In the genomic region with DNA sequence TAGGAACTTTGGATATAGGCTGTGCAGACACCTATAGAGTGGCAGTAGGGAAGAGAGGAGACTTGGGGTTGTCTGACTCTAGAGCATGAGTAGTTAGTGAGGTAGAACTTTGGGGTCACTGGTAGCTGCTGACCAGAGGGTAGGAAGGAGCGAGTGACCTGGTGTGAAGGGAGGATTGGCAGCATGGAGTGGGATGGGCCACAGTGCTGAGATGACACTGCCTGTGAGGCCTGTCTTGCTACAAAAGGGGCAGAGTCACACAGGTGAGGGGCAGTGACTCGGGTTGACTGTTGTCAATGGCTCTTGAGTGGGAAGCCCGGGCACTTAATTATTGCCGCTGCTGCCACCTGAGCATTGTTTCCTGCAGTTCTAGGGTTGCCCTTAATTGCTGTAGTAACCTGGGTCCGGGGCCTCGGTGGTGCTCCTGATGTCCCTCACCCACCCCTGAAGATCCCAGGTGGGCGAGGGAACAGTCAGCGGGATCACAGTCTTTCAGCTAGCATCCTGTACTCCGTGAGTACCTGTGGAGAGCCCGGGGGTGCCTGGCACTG, we compare ENCODE assay signal across 8 mouse cellular contexts. TPM values are rescaled to one million over a fixed set of nuclear protein-coding genes. Genes with fewer than 3 reads are reported as not detected.
DNase-seq lines count a peak whose midpoint lies in the region; ATAC-seq and TF ChIP-seq lines count a peak whose summit lies in the region.

No protein-coding gene starts in this region.

- H3K4me3 ChIP-seq in heart, embryonic 12.5 days: peak overlapping the region; percentile 90
- H3K4me3 ChIP-seq in MEL (ENCODE audit: control insufficient read depth in 1 of 2, insufficient read depth in 1 of 2, low read depth in 2 of 2, low read length in 2 of 2): peak overlapping the region; percentile 97 to 98
- H3K4me3 ChIP-seq in hindbrain, embryonic 10.5 days: peak overlapping the region; percentile 89
- peak overlapping the region; percentile 78 for H3K4me3 ChIP-seq in midbrain, embryonic 11.5 days (ENCODE audit: low read depth, low read length)

- no peak overlapping the region for H3K27ac ChIP-seq in heart, embryonic 12.5 days (ENCODE audit: poor library complexity, severe bottlenecking)
- H3K27ac ChIP-seq in MEL (ENCODE audit: control insufficient read depth, low read depth, low read length): no peak overlapping the region
- H3K27ac ChIP-seq in hindbrain, embryonic 10.5 days: peak overlapping the region; percentile 97; the same call in 1 of the 2 replicates
- no peak overlapping the region for H3K27ac ChIP-seq in midbrain, embryonic 11.5 days (ENCODE audit: low read depth, low read length)

- peak overlapping the region; percentile 93 for H3K9ac ChIP-seq in heart, embryonic 12.5 days
- H3K9ac ChIP-seq in MEL (ENCODE audit: control insufficient read depth, low read depth, low read length, poor library complexity, severe bottlenecking): peak overlapping the region; percentile 95
- H3K9ac ChIP-seq in midbrain, embryonic 11.5 days (ENCODE audit: low read length): peak overlapping the region; percentile 91

- DNase-seq in heart, postnatal 14 days: no peak
- no peak for DNase-seq in MEL (ENCODE audit: low read depth, low spot score)
- DNase-seq in hindbrain, embryonic 10.5 days (ENCODE audit: low spot score): no peak
- DNase-seq in midbrain, embryonic 11.5 days (ENCODE audit: low spot score, missing footprints): no peak
- DNase-seq in retina, embryonic 14.5 days (ENCODE audit: low spot score): no peak
- DNase-seq in kidney, adult 18-20 months: no peak
- DNase-seq in frontal cortex, adult 2 months (ENCODE audit: extremely low spot score in 1 of 2, low spot score in 1 of 2): no peak

- no peak for TF ChIP-seq EP300 in MEL (IDR thresholded peaks at IDR 0.05; ENCODE audit: low read depth in 1 of 2, low read length in 2 of 2)

- H3K4me2 ChIP-seq in heart, embryonic 12.5 days: peak overlapping the region; percentile 99
- H3K4me2 ChIP-seq in midbrain, embryonic 11.5 days: peak overlapping the region; percentile 87

- TF ChIP-seq POLR2A in MEL (IDR thresholded peaks at IDR 0.05; ENCODE audit: control insufficient read depth in 1 of 2, insufficient read depth in 1 of 2, low read depth in 1 of 2, low read length in 2 of 2, poor library complexity in 1 of 2): no peak

- peaks cover 45% of the 10 kb centered on the region for H3K4me1 ChIP-seq in heart, embryonic 12.5 days (replicated peaks)
- peaks cover 4 to 24% of the 10 kb centered on the region in 2 experiments for H3K4me1 ChIP-seq in MEL (ENCODE audit: control insufficient read depth in 1 of 2, insufficient read depth in 2 of 2, low read length in 2 of 2)
- peaks cover 60% of the 10 kb centered on the region for H3K4me1 ChIP-seq in hindbrain, embryonic 10.5 days (replicated peaks)
- H3K4me1 ChIP-seq in midbrain, embryonic 11.5 days (ENCODE audit: control insufficient read depth, insufficient read depth, low read length): peaks cover 24% of the 10 kb centered on the region

- H3K36me3 ChIP-seq in heart, embryonic 12.5 days: peaks cover 24% of the 10 kb centered on the region
- peaks cover 0 to 19% of the 10 kb centered on the region in 2 experiments; a peak in 2 of 4 replicates for H3K36me3 ChIP-seq in MEL (ENCODE audit: control insufficient read depth in 1 of 2, insufficient read depth in 2 of 2, low read length in 2 of 2)
- H3K36me3 ChIP-seq in hindbrain, embryonic 10.5 days: peaks cover 31% of the 10 kb centered on the region
- H3K36me3 ChIP-seq in midbrain, embryonic 11.5 days (ENCODE audit: control insufficient read depth, insufficient read depth, low read length): peaks cover 8% of the 10 kb centered on the region; the same call in 1 of the 2 replicates

- no peak for TF ChIP-seq RAD21 in MEL (IDR thresholded peaks at IDR 0.05; ENCODE audit: low read depth, low read length)

- no peaks in the 10 kb centered on the region for H3K9me3 ChIP-seq in heart, embryonic 12.5 days (replicated peaks)
- H3K9me3 ChIP-seq in MEL (replicated peaks; ENCODE audit: insufficient read depth, low read length): no peaks in the 10 kb centered on the region
- H3K9me3 ChIP-seq in hindbrain, embryonic 10.5 days: no peaks in the 10 kb centered on the region
- H3K9me3 ChIP-seq in midbrain, embryonic 11.5 days (ENCODE audit: control insufficient read depth, low read length): no peaks in the 10 kb centered on the region

- TF ChIP-seq CTCF in MEL (IDR thresholded peaks at IDR 0.05 in 2 of 3, conservative IDR thresholded peaks at IDR 0.05 in 1 of 3; ENCODE audit: control insufficient read depth in 1 of 3, insufficient read depth in 1 of 3, low read depth in 2 of 3, low read length in 3 of 3, poor library complexity in 1 of 3, severe bottlenecking in 1 of 3): no peak

- peaks cover 3% of the 10 kb centered on the region; the same call in 1 of the 2 replicates for H3K27me3 ChIP-seq in heart, embryonic 12.5 days (replicated peaks)
- H3K27me3 ChIP-seq in MEL (ENCODE audit: control insufficient read depth in 1 of 2, insufficient read depth in 2 of 2, low read length in 2 of 2): no peaks in the 10 kb centered on the region
- H3K27me3 ChIP-seq in hindbrain, embryonic 10.5 days (ENCODE audit: insufficient read depth, poor library complexity, severe bottlenecking): peaks cover 2% of the 10 kb centered on the region
- H3K27me3 ChIP-seq in midbrain, embryonic 11.5 days (ENCODE audit: control insufficient read depth, insufficient read depth, low read length): no peaks in the 10 kb centered on the region

- 77% methylated on average over 10 of the region's 10 CpGs for WGBS in heart, embryonic 12.5 days
- 89% methylated on average over 10 of the region's 10 CpGs for WGBS in hindbrain, embryonic 10.5 days
- WGBS in midbrain, embryonic 11.5 days: 91% methylated on average over 10 of the region's 10 CpGs

- intact Hi-C loops in heart, postnatal 14 days (cut with DNase I): no loop called here

- peaks cover 23% of the 10 kb centered on the region for H3K79me2 ChIP-seq in MEL (ENCODE audit: control insufficient read depth, insufficient read depth, low read length, poor library complexity)

- ATAC-seq in heart, embryonic 12.5 days (ENCODE audit: insufficient number of reproducible peaks, low FRiP score): no peak
- ATAC-seq in midbrain, embryonic 11.5 days (ENCODE audit: low FRiP score): no peak

TF ChIP-seq in MEL, 35 proteins besides CTCF, POLR2A, EP300 and RAD21 (continues in another document):
- TF ChIP-seq POLR2AphosphoS5 (IDR thresholded peaks at IDR 0.05; ENCODE audit: borderline replicate concordance, low read depth, low read length): no peak
- TF ChIP-seq MYB (IDR thresholded peaks at IDR 0.05; ENCODE audit: low read depth, low read length): no peak

RNA-seq across cellular contexts. Expression of a gene that starts 1.5 kb away (rescaled TPM):
- polyA plus RNA-seq in heart, embryonic 12.5 days (2016; fragmentation: Nextera tagmentation; extraction: Ambion mirVana): 1,577 and 1,597 TPM in 2 replicates
- total RNA-seq in heart, postnatal 14 days (2021): 100 to 1,000 TPM; 893 to 962 TPM
- total RNA-seq in MEL (2012; rRNA removed): 983 and 1,061 TPM in 2 replicates
- polyA plus RNA-seq in MEL (2012; ENCODE audit: insufficient read depth in 1 of 2, insufficient read length in 2 of 2, low read depth in 1 of 2, low replicate concordance in 2 of 2, missing spikeins in 1 of 2): 1,000 to 10,000 TPM in 1 of 2 experiments, not detected in 1; 1,528 TPM
- 2,287 and 2,328 TPM in 2 replicates for polyA plus RNA-seq in hindbrain, embryonic 10.5 days (2016; fragmentation: Nextera tagmentation; extraction: Ambion mirVana)
- 1,723 and 1,824 TPM in 2 replicates for polyA plus RNA-seq in midbrain, embryonic 11.5 days (2014; fragmentation: Nextera tagmentation; extraction: Ambion mirVana)
- polyA plus RNA-seq in frontal cortex, adult 2 months (2012; rRNA removed): 706 and 773 TPM in 2 replicates

RNA-seq across cellular contexts. Expression of a gene that starts 14.6 kb away (rescaled TPM):
- 6.1 and 6.7 TPM in 2 replicates for polyA plus RNA-seq in heart, embryonic 12.5 days (2016; fragmentation: Nextera tagmentation; extraction: Ambion mirVana)
- not detected for total RNA-seq in heart, postnatal 14 days (2021)
- total RNA-seq in MEL (2012; rRNA removed): not detected in 2 replicates
- under 1 TPM in 1 of 2 experiments, not detected in 1; 0.39 TPM for polyA plus RNA-seq in MEL (2012; ENCODE audit: insufficient read depth in 1 of 2, insufficient read length in 2 of 2, low read depth in 1 of 2, low replicate concordance in 2 of 2, missing spikeins in 1 of 2)
- polyA plus RNA-seq in hindbrain, embryonic 10.5 days (2016; fragmentation: Nextera tagmentation; extraction: Ambion mirVana): 0.65 and 0.68 TPM in 2 replicates
- 0.38 and 0.80 TPM in 2 replicates for polyA plus RNA-seq in midbrain, embryonic 11.5 days (2014; fragmentation: Nextera tagmentation; extraction: Ambion mirVana)
- 5.7 and 6.2 TPM in 2 replicates for polyA plus RNA-seq in frontal cortex, adult 2 months (2012; rRNA removed)

RNA-seq across cellular contexts. Expression of a gene that starts 15.9 kb away (rescaled TPM):
- polyA plus RNA-seq in heart, embryonic 12.5 days (2016; fragmentation: Nextera tagmentation; extraction: Ambion mirVana): 0.46 and 0.54 TPM in 2 replicates
- total RNA-seq in heart, postnatal 14 days (2021): 1 to 10 TPM; 4.2 to 5.7 TPM
- not detected in 2 replicates for total RNA-seq in MEL (2012; rRNA removed)
- polyA plus RNA-seq in MEL (2012; ENCODE audit: insufficient read depth in 1 of 2, insufficient read length in 2 of 2, low read depth in 1 of 2, low replicate concordance in 2 of 2, missing spikeins in 1 of 2): not detected
- polyA plus RNA-seq in hindbrain, embryonic 10.5 days (2016; fragmentation: Nextera tagmentation; extraction: Ambion mirVana): 0.61 and 0.93 TPM in 2 replicates
- polyA plus RNA-seq in midbrain, embryonic 11.5 days (2014; fragmentation: Nextera tagmentation; extraction: Ambion mirVana): 0.23 and 0.55 TPM in 2 replicates
- 16.0 and 20.3 TPM in 2 replicates for polyA plus RNA-seq in frontal cortex, adult 2 months (2012; rRNA removed)

RNA-seq across cellular contexts. Expression of a gene that starts 22.9 kb away (rescaled TPM):
- polyA plus RNA-seq in heart, embryonic 12.5 days (2016; fragmentation: Nextera tagmentation; extraction: Ambion mirVana): 0.14 and 0.23 TPM in 2 replicates
- under 1 TPM; 0.56 to 0.65 TPM for total RNA-seq in heart, postnatal 14 days (2021)
- 0.42 and 0.59 TPM in 2 replicates for total RNA-seq in MEL (2012; rRNA removed)
- polyA plus RNA-seq in MEL (2012; ENCODE audit: insufficient read depth in 1 of 2, insufficient read length in 2 of 2, low read depth in 1 of 2, low replicate concordance in 2 of 2, missing spikeins in 1 of 2): 1 to 10 TPM in 1 of 2 experiments, not detected in 1; 1.1 TPM
- 0.12 and 0.16 TPM in 2 replicates for polyA plus RNA-seq in hindbrain, embryonic 10.5 days (2016; fragmentation: Nextera tagmentation; extraction: Ambion mirVana)
- not detected in 2 replicates for polyA plus RNA-seq in midbrain, embryonic 11.5 days (2014; fragmentation: Nextera tagmentation; extraction: Ambion mirVana)
- polyA plus RNA-seq in frontal cortex, adult 2 months (2012; rRNA removed): 2.6 and 3.8 TPM in 2 replicates

RNA-seq across cellular contexts. Expression of a gene that starts 27.1 kb away (rescaled TPM):
- 177 and 182 TPM in 2 replicates for polyA plus RNA-seq in heart, embryonic 12.5 days (2016; fragmentation: Nextera tagmentation; extraction: Ambion mirVana)
- total RNA-seq in heart, postnatal 14 days (2021): 10 to 100 TPM; 21.3 to 28.3 TPM
- 616 and 637 TPM in 2 replicates for total RNA-seq in MEL (2012; rRNA removed)
- polyA plus RNA-seq in MEL (2012; ENCODE audit: insufficient read depth in 1 of 2, insufficient read length in 2 of 2, low read depth in 1 of 2, low replicate concordance in 2 of 2, missing spikeins in 1 of 2): 100 to 1,000 TPM in 1 of 2 experiments, not detected in 1; 246 TPM
- 314 and 327 TPM in 2 replicates for polyA plus RNA-seq in hindbrain, embryonic 10.5 days (2016; fragmentation: Nextera tagmentation; extraction: Ambion mirVana)
- polyA plus RNA-seq in midbrain, embryonic 11.5 days (2014; fragmentation: Nextera tagmentation; extraction: Ambion mirVana): 248 and 290 TPM in 2 replicates
- 230 and 259 TPM in 2 replicates for polyA plus RNA-seq in frontal cortex, adult 2 months (2012; rRNA removed)
